Mouse (Mus musculus): ENCODE data around the gene Tmem101. TPM values are rescaled to one million over a fixed set of nuclear protein-coding genes. Genes with fewer than 3 reads are reported as not detected.

Gene Tmem101
- polyA plus RNA-seq, 1 experiment from 2014 or later = 26.0 TPM

GRCm38 (mm10) chr11:102116241-102116640 lies 40.0 kb downstream of the Tmem101 start:
- peaks cover 4% of the 10 kb centered on the region for H3K4me1 ChIP-seq (replicated peaks; ENCODE audit: control insufficient read depth, insufficient read depth, low read length)
- H3K4me2 ChIP-seq = peak overlapping the region; percentile 7; the same call in 1 of the 2 replicates
- ATAC-seq (replicated peaks; ENCODE audit: low FRiP score) (no peak; the same call in 1 of the 2 replicates), DNase-seq (ENCODE audit: low spot score) (no peak)
- no peak overlapping the region for H3K4me3 ChIP-seq (ENCODE audit: low read depth, low read length)
- peaks cover 13% of the 10 kb centered on the region for H3K27me3 ChIP-seq (replicated peaks; ENCODE audit: control insufficient read depth, insufficient read depth, low read length)
- 36% methylated on average over 8 of the region's 8 CpGs for WGBS
- no peak overlapping the region for H3K27ac ChIP-seq (ENCODE audit: low read depth, low read length)
- H3K36me3 ChIP-seq (ENCODE audit: control insufficient read depth, insufficient read depth, low read length) = no peaks in the 10 kb centered on the region
- H3K9me3 ChIP-seq (ENCODE audit: control insufficient read depth, low read length) = no peaks in the 10 kb centered on the region
- no peak overlapping the region for H3K9ac ChIP-seq (ENCODE audit: low read depth, low read length)

GRCm38 (mm10) chr11:102111576-102111975 lies 44.6 kb downstream of the Tmem101 start:
- Histone ChIP-seq H3K4me1 (replicated peaks; ENCODE audit: control insufficient read depth, insufficient read depth, low read length) (peaks cover 7% of the 10 kb centered on the region; the same call in 1 of the 2 replicates), H3K4me3 (ENCODE audit: low read depth, low read length) (no peak overlapping the region), H3K36me3 (ENCODE audit: control insufficient read depth, insufficient read depth, low read length) (no peaks in the 10 kb centered on the region), H3K27ac (ENCODE audit: low read depth, low read length) (no peak overlapping the region), H3K9me3 (ENCODE audit: control insufficient read depth, low read length) (no peaks in the 10 kb centered on the region), H3K9ac (ENCODE audit: low read depth, low read length) (no peak overlapping the region), H3K4me2 (no peak overlapping the region), H3K27me3 (replicated peaks; ENCODE audit: control insufficient read depth, insufficient read depth, low read length) (peaks cover 50% of the 10 kb centered on the region)
- no peak for DNase-seq (ENCODE audit: low spot score)
- ATAC-seq (replicated peaks; ENCODE audit: low FRiP score) = no peak
- 59% methylated on average over 5 of the region's 5 CpGs for WGBS

- Histone ChIP-seq H3K9ac (ENCODE audit: low read depth, low read length) (no peak within 1 kb of the TSS), H3K4me3 (ENCODE audit: low read depth, low read length) (no peak within 1 kb of the TSS), H3K36me3 (ENCODE audit: control insufficient read depth, insufficient read depth, low read length) (no peaks in the 10 kb centered on the region), H3K9me3 (ENCODE audit: control insufficient read depth, low read length) (no peaks in the 10 kb centered on the region), H3K4me1 (replicated peaks; ENCODE audit: control insufficient read depth, insufficient read depth, low read length) (peaks cover 7% of the 10 kb centered on the region; the same call in 1 of the 2 replicates), H3K27me3 (replicated peaks; ENCODE audit: control insufficient read depth, insufficient read depth, low read length) (peaks cover 72% of the 10 kb centered on the region), H3K27ac (ENCODE audit: low read depth, low read length) (no peak within 1 kb of the TSS), H3K4me2 (peak within 1 kb of the TSS; percentile 17; the same call in 1 of the 2 replicates)
- 18% methylated on average over 9 of the region's 9 CpGs for WGBS
- ATAC-seq (replicated peaks; ENCODE audit: low FRiP score) (no peak), DNase-seq (ENCODE audit: low spot score) (no peak)
These were observed 48.5 kb downstream of the Tmem101 start, which contains the start of gene Pyy for GRCm38 (mm10) chr11:102107732-102108131. Pyy (minus strand) TSS chr11:102107832.

- Histone ChIP-seq H3K36me3 (ENCODE audit: control insufficient read depth, insufficient read depth, low read length) (no peaks in the 10 kb centered on the region), H3K4me2 (peak overlapping the region; percentile 17; the same call in 1 of the 2 replicates), H3K9me3 (ENCODE audit: control insufficient read depth, low read length) (no peaks in the 10 kb centered on the region), H3K4me1 (replicated peaks; ENCODE audit: control insufficient read depth, insufficient read depth, low read length) (peaks cover 13% of the 10 kb centered on the region), H3K27me3 (replicated peaks; ENCODE audit: control insufficient read depth, insufficient read depth, low read length) (peaks cover 77% of the 10 kb centered on the region), H3K9ac (ENCODE audit: low read depth, low read length) (no peak overlapping the region), H3K4me3 (ENCODE audit: low read depth, low read length) (no peak overlapping the region), H3K27ac (ENCODE audit: low read depth, low read length) (no peak overlapping the region)
- WGBS = 2% methylated on average over 20 of the region's 21 CpGs
- ATAC-seq (replicated peaks; ENCODE audit: low FRiP score) (no peak), DNase-seq (ENCODE audit: low spot score) (no peak)
These were observed 49.3 kb downstream of the Tmem101 start for GRCm38 (mm10) chr11:102106911-102107310.

Other genes starting within 250 kb of the Tmem101 start
- not detected in 2 replicates for gene Sost, start 189.4 kb downstream of the Tmem101 start, polyA plus RNA-seq (2014; fragmentation: Nextera tagmentation; extraction: Ambion mirVana)
- not detected in 2 replicates for gene Cfap97d1, start 172.1 kb downstream of the Tmem101 start, polyA plus RNA-seq (2014; fragmentation: Nextera tagmentation; extraction: Ambion mirVana)
- 20.5 and 21.2 TPM in 2 replicates for gene Dusp3, start 169.4 kb downstream of the Tmem101 start, polyA plus RNA-seq (2014; fragmentation: Nextera tagmentation; extraction: Ambion mirVana)
- 2.6 and 3.2 TPM in 2 replicates for gene Mpp3, start 127.9 kb downstream of the Tmem101 start, polyA plus RNA-seq (2014; fragmentation: Nextera tagmentation; extraction: Ambion mirVana)
- 0.27 and 0.66 TPM in 2 replicates for gene Cd300lg, start 114.9 kb downstream of the Tmem101 start, polyA plus RNA-seq (2014; fragmentation: Nextera tagmentation; extraction: Ambion mirVana)
- gene Mpp2, start 67.9 kb downstream of the Tmem101 start, polyA plus RNA-seq (2014; fragmentation: Nextera tagmentation; extraction: Ambion mirVana) = 12.1 and 12.8 TPM in 2 replicates
- not detected in 2 replicates for gene Ppy, start 55.1 kb downstream of the Tmem101 start, polyA plus RNA-seq (2014; fragmentation: Nextera tagmentation; extraction: Ambion mirVana)
- gene Pyy, start 48.6 kb downstream of the Tmem101 start, polyA plus RNA-seq (2014; fragmentation: Nextera tagmentation; extraction: Ambion mirVana) = 1.0 and 2.4 TPM in 2 replicates
- gene Nags, start 10.9 kb downstream of the Tmem101 start, polyA plus RNA-seq (2014; fragmentation: Nextera tagmentation; extraction: Ambion mirVana) = 4.9 and 5.1 TPM in 2 replicates
- 80.1 and 83.2 TPM in 2 replicates for gene Lsm12, start 28.9 kb upstream of the Tmem101 start, polyA plus RNA-seq (2014; fragmentation: Nextera tagmentation; extraction: Ambion mirVana)
- 38.8 and 39.5 TPM in 2 replicates for gene G6pc3, start 33.2 kb upstream of the Tmem101 start, polyA plus RNA-seq (2014; fragmentation: Nextera tagmentation; extraction: Ambion mirVana)
- gene Hdac5, start 73.8 kb upstream of the Tmem101 start, polyA plus RNA-seq (2014; fragmentation: Nextera tagmentation; extraction: Ambion mirVana) = 23.8 and 26.0 TPM in 2 replicates
- gene BC030867, start 92.5 kb upstream of the Tmem101 start, polyA plus RNA-seq (2014; fragmentation: Nextera tagmentation; extraction: Ambion mirVana) = 28.2 and 29.4 TPM in 2 replicates
- gene Asb16, start 112.3 kb upstream of the Tmem101 start, polyA plus RNA-seq (2014; fragmentation: Nextera tagmentation; extraction: Ambion mirVana) = 0.05 and 0.12 TPM in 2 replicates
- gene Tmub2, start 128.5 kb upstream of the Tmem101 start, polyA plus RNA-seq (2014; fragmentation: Nextera tagmentation; extraction: Ambion mirVana) = 41.6 and 44.8 TPM in 2 replicates
- 11.4 and 14.7 TPM in 2 replicates for gene Atxn7l3, start 140.2 kb upstream of the Tmem101 start, polyA plus RNA-seq (2014; fragmentation: Nextera tagmentation; extraction: Ambion mirVana)
- 104 and 108 TPM in 2 replicates for gene Ubtf, start 163.3 kb upstream of the Tmem101 start, polyA plus RNA-seq (2014; fragmentation: Nextera tagmentation; extraction: Ambion mirVana)
- gene Slc4a1, start 209.8 kb upstream of the Tmem101 start, polyA plus RNA-seq (2014; fragmentation: Nextera tagmentation; extraction: Ambion mirVana) = 191 and 229 TPM in 2 replicates
- 1.8 and 2.6 TPM in 2 replicates for gene Rundc3a, start 237.0 kb upstream of the Tmem101 start, polyA plus RNA-seq (2014; fragmentation: Nextera tagmentation; extraction: Ambion mirVana)

Data from liver, embryonic 11.5 days (tissue).